Mouse (Mus musculus) left cerebral cortex, postnatal 36 days (tissue): ENCODE measurements at regions not wholly inside any gene's neighbourhood (a gene's known extent, or its start where the extent isn't known, plus 50 kb on each side); places are given as distances from the start of the nearest gene placed in this dataset.

Source experiments
- DNase-seq, 2 experiments: peaks; one replicate each; pipeline ENCODE4 v3.0.0; 2021 to 2022; ENCODE audit warnings: low spot score in 2 of 2, mixed read lengths in 1 of 2
- intact Hi-C: fragments of 180-260 bp; cut with DNase I; formaldehyde crosslinking; loops from one replicate; pipeline ENCODE4 v1.15.1; 2025

DNA sequence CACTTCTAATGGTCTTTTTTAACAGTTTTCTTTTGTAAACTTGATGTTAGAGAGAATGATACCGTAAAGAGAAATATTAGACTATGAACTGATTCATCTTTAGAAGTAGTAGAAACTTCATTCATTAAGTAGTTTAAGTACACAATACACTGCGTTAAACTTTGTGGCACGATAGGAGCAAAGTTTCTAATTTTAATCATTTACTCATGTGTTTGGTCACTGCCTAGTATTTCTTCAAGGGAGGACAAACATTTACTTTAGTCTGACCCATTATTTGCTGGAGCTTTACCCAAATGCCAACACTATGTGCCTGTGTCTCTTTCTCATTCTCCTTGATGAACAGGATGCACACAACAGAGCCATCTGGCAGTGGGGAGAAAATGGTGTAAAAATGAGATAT lies 200.6 kb downstream of the Chm start:
- DNase-seq = no peak
- intact Hi-C loops = no loop called here

- DNase-seq = no peak
- intact Hi-C loops = no loop called here
Observed at GRCm38 (mm10) chrX:112984073-112984472, 201.2 kb downstream of the Chm start.

GRCm38 (mm10) chrX:112978583-112978982 lies 206.7 kb downstream of the Chm start:
- intact Hi-C loops = no loop called here
- DNase-seq = no peak

DNA sequence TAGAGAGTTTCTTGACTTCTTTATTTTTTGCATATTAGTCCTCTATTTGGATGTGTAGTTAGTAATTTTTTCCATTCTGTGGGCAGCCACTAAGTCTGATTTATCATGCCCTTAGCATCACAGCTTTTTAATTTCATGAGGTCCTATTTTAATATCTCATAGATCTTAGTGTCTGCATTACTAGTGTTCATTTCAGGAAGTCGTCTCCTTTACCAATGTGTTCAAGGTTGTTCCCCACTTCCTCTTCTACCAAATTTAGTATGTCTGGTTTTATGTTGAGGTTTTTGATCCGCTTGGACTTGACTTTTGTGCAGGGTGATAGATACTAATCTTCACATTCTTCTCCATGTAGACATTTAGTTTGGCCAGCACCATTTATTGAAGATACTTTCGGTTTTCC lies 221.2 kb downstream of the Chm start:
- DNase-seq = no peak
- intact Hi-C loops = no loop called here

DNA sequence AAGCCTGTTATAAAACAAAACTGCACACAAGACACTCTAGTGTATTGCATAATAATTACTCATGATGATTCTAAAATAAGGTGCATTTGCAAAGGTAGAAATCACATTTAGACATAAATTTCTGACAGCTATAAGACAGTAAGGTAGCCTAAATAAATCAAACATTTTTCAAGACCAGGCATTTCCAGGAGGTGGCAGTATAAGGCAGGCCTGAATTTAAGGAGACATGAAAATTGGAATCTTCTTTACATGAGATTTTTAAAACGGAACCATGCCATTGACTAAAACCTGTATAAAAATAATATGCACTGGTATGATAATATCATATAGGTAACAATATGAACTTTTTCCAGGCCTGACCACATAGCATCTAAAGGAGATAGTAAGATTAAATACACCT lies 235.5 kb downstream of the Chm start:
- DNase-seq = no peak
- intact Hi-C loops = loop anchor here (10.0 kb wide), 1 partner anchor 1365 kb away; no protein-coding TSS in a partner anchor

DNA sequence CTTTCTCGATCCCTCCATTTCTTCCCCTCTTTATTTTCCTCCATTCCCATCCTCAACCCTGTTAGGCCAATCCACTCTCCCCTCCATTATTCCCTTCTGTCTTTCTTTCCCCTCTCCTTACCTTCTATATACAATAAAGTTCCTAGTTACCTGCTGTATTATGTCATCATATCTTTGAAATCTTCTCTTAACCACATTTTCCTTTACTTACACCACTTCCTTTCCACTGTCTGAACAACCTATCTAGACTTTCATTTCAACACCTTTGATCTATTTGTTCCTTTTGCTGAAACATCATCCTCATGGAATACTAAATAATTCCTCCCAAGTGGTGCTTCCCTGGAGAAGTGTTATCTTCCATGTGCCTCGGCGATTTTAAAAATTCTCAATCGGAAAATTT lies 237.8 kb downstream of the Chm start:
- intact Hi-C loops = loop anchor here (10.0 kb wide), 1 partner anchor 1367 kb away; no protein-coding TSS in a partner anchor
- no peak for DNase-seq

- intact Hi-C loops = no loop called here
Observed at GRCm38 (mm10) chrX:112925542-112926182, 227.2 kb upstream of the Pof1b start.

DNA sequence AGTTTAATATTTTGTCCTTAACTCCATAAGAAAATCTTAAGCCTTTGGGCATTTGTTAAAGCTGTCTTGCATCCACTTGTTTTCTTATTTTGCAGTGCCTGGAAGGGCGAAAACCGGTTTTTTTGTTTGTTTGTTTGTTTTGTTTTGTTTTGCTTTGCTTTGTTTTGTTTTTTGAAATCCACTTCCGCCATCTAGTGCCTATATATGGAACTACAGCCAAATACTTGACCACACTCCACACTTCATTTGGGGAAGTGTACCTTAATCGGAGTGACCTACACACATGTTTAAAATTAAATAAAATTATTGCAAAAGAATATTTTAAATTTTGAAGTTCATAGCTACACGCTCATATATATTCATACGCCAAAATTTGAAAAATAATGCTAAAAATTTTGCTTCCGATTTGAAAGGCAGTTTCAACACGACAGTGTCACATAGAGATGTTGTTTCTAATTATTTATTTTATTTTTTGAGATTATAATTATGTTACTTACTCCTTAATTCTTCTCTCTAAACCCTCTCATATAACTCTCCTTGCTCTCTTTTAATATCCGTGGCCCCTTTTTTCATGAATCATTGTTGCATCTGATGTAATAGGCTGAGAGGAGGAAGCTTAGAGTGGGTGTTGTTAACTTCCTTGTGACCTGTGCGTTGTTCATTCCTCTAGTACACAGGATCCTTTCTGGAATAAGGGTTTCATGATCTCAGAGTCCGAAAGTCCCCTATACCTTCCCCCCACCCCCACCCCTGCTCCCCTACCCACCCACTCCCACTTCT lies 205.4 kb upstream of the Pof1b start:
- intact Hi-C loops = loop anchor here (2.0 kb wide), 1 partner anchor 379 kb away; no protein-coding TSS in a partner anchor
- no peak for DNase-seq

More at GRCm38 (mm10) chrX:112925542-112926182, 227.2 kb upstream of the Pof1b start:
- DNase-seq = no peak

DNA sequence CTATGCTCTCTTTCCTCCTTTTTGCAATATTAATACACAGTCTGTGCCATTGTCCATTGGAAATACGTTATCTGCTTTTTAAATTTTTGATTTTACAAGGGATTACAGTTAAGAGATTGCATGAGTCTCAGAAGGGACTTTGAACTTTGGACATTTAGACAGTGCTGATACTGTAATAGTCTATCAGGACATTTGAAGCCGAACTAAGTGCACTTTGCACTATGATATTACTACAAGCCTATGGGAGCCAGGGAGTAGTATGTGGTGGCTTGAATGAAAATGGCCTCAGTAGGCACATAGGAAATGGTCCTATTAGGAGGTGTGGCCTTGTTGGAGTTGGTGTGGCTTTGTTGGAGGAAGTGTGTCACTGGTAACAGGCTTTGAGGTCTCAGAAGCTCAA lies 188.1 kb upstream of the Pof1b start:
- DNase-seq = no peak
- intact Hi-C loops = no loop called here
